Mouse (Mus musculus) 3134 (cell line): ENCODE data around the gene Rcor1.
A peak's percentile ranks its signal among the peaks of the same experiment; 100 is the strongest.

ENCODE experiments used
- DNase-seq: peaks from one replicate; pipeline ENCODE4 v3.0.0-alpha.2; 2011; ENCODE audit warnings: low spot score; ENCODE audit not compliant: insufficient read length; ENCODE audit errors: extremely low read depth

Rcor1 gene

GRCm38 (mm10) chr12:111038976-111039612 lies at the start of gene Rcor1:
TSS of gene Rcor1 (plus strand) at chr12:111039351.
- DNase-seq = peak; percentile 99

GRCm38 (mm10) chr12:110989409-110989808 lies 49.7 kb upstream of the Rcor1 start:
- DNase-seq = no peak

GRCm38 (mm10) chr12:110990500-110990899 lies 48.7 kb upstream of the Rcor1 start:
- DNase-seq = no peak

GRCm38 (mm10) chr12:110991361-110992127 lies 47.6 kb upstream of the Rcor1 start:
- DNase-seq = peak; percentile 86

GRCm38 (mm10) chr12:110992128-110992553 lies 47.0 kb upstream of the Rcor1 start:
- peak; percentile 90 for DNase-seq

- DNase-seq = no peak
Observed at GRCm38 (mm10) chr12:110992771-110993170, 46.4 kb upstream of the Rcor1 start.

- no peak for DNase-seq
Observed at GRCm38 (mm10) chr12:110993226-110993625, 45.9 kb upstream of the Rcor1 start.

- DNase-seq = no peak
Observed at GRCm38 (mm10) chr12:110994666-110995065, 44.5 kb upstream of the Rcor1 start.

- DNase-seq = no peak
Observed at GRCm38 (mm10) chr12:110998092-110998491, 41.1 kb upstream of the Rcor1 start.

GRCm38 (mm10) chr12:110999820-111000219 lies 39.3 kb upstream of the Rcor1 start:
- DNase-seq = no peak

GRCm38 (mm10) chr12:111000956-111001355 lies 38.2 kb upstream of the Rcor1 start:
- DNase-seq = no peak

GRCm38 (mm10) chr12:111004142-111004541 lies 35.0 kb upstream of the Rcor1 start:
- DNase-seq = peak; percentile 40

GRCm38 (mm10) chr12:111005803-111006202 lies 33.3 kb upstream of the Rcor1 start:
- DNase-seq = no peak

- DNase-seq = no peak
Observed at GRCm38 (mm10) chr12:111006339-111006738, 32.8 kb upstream of the Rcor1 start.

- DNase-seq = no peak
Observed at GRCm38 (mm10) chr12:111007134-111008103, 31.7 kb upstream of the Rcor1 start.

GRCm38 (mm10) chr12:111008500-111009490 lies 30.4 kb upstream of the Rcor1 start:
- DNase-seq = no peak

- no peak for DNase-seq
Observed at GRCm38 (mm10) chr12:111009615-111010257, 29.4 kb upstream of the Rcor1 start.

- DNase-seq = peak; percentile 40
Observed at GRCm38 (mm10) chr12:111016807-111017206, 22.3 kb upstream of the Rcor1 start.

- no peak for DNase-seq
Observed at GRCm38 (mm10) chr12:111018068-111018467, 21.1 kb upstream of the Rcor1 start.
